Mouse (Mus musculus) liver, embryonic 15.5 days (tissue): ENCODE results near the gene Traf3. TPM values are rescaled to one million over a fixed set of nuclear protein-coding genes. Genes with fewer than 3 reads are reported as not detected.

Experiments used
- ATAC-seq: fragments of 200-750 bp; cut with Nextera tagmentation; 2 replicates; pipeline ENCODE4 v1.8.0; 2017; ENCODE audit warnings: moderate number of reproducible peaks, mild to moderate bottlenecking, moderate library complexity; ENCODE audit not compliant: insufficient read depth
- H3K27ac ChIP-seq: fragments of 300-500 bp; sonication (generic); replicated peaks from 2 replicates; pipeline ENCODE4 v1.5.1; 2015; ENCODE audit warnings: mild to moderate bottlenecking, inconsistent platforms
- H3K27me3 ChIP-seq: fragments of 300-500 bp; sonication (generic); 2 replicates; pipeline ENCODE4 v1.6.1; 2015; ENCODE audit warnings: mild to moderate bottlenecking, inconsistent platforms
- H3K36me3 ChIP-seq: fragments of 300-500 bp; sonication (generic); replicated peaks from 2 replicates; pipeline ENCODE4 v1.6.1; 2015; ENCODE audit warnings: moderate library complexity, mild to moderate bottlenecking, inconsistent platforms
- H3K4me1 ChIP-seq: fragments of 300-500 bp; sonication (generic); replicated peaks from 2 replicates; pipeline ENCODE4 v1.6.1; 2015; ENCODE audit warnings: inconsistent platforms
- H3K4me2 ChIP-seq: fragments of 300-500 bp; sonication (generic); 2 replicates; pipeline ENCODE4 v1.6.1; 2015; ENCODE audit warnings: moderate library complexity, mild to moderate bottlenecking, inconsistent platforms
- H3K4me3 ChIP-seq: fragments of 300-500 bp; sonication (generic); replicated peaks from 2 replicates; pipeline ENCODE4 v1.5.1; 2015; ENCODE audit warnings: mild to moderate bottlenecking, inconsistent platforms
- H3K9ac ChIP-seq: fragments of 300-500 bp; sonication (generic); 2 replicates; pipeline ENCODE4 v1.6.1; 2015; ENCODE audit warnings: moderate library complexity, mild to moderate bottlenecking, inconsistent platforms
- H3K9me3 ChIP-seq: fragments of 300-500 bp; sonication (generic); replicated peaks from 2 replicates; pipeline ENCODE4 v1.6.1; 2016; ENCODE audit warnings: inconsistent platforms
- WGBS: fragments of 180-500 bp; shearing (Covaris S2); methylation state at CpG from one replicate; pipeline ENCODE4 v1.1.7; 2015; ENCODE audit warnings: mixed read lengths; ENCODE audit not compliant: insufficient replicate concordance; 5-methylcytosine and 5-hydroxymethylcytosine counted together
- polyA plus RNA-seq: library from polyadenylated mRNA; unstranded; fragments of >200 nt; fragmentation: Nextera tagmentation; extraction: Ambion mirVana; gene quantifications from 2 replicates; pipeline ENCODE4 v1.2.1, GENCODE M21; 2015

Gene Traf3
- polyA plus RNA-seq, 1 experiment from 2014 or later = 2.3 TPM

DNA sequence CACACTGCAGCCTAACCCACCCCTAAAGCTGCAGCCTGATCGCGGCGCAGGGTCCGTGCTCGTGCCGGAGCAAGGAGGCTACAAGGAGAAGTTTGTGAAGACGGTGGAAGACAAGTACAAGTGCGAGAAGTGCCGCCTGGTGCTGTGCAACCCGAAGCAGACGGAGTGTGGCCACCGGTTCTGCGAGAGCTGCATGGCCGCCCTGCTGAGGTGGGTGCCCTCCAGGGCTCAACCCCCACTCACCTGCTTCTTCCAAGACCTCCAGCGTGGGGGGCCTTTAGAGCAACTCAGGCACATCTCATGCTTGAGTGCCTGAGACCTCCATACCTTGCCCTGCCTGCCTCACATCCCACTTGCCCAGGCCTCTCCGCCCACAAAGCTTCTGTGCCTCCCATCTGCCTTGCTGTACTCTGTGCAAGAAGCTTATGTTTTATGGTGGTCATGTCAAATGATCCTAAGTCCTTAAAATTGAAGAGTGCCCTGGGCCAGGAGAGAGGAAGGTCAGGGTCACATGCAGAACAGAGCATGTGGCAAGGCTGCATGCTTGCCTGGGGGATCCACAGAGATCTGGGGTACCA is 71.5 kb downstream of the Traf3 start:
- no peaks in the 10 kb centered on the region for H3K27me3 ChIP-seq
- H3K36me3 ChIP-seq = 0 out of 2 replicates have a peak, but pooled peaks cover 7% of the 10 kb centered on the region
- H3K27ac ChIP-seq = no peak overlapping the region
- 85% methylated on average over 16 of the region's 16 CpGs for WGBS
- H3K4me2 ChIP-seq = no peak overlapping the region
- no peaks in the 10 kb centered on the region for H3K9me3 ChIP-seq
- H3K4me3 ChIP-seq = no peak overlapping the region
- H3K9ac ChIP-seq = no peak overlapping the region
- H3K4me1 ChIP-seq = peaks cover 9% of the 10 kb centered on the region
- no peak for ATAC-seq

DNA sequence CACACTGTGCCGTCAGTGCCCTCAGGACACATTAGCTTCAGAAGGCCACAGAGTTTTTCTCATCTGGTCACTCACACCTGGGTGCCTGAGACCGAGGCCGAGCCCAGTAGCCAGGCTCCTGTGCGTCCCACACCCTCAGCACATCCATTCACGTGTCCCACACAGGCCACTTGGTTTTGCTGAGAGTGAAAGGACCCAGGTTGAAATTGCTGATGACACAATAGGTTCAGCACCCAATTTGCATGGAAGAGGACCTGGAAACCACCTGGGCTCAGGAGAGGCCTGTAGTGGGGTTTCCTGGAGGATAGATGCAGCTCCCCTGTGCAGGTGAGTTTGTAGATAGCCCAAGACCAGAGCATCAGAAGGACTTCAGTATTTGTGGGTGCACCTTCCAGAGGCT is 72.2 kb downstream of the Traf3 start:
- ATAC-seq = no peak
- Histone ChIP-seq H3K9me3 (no peaks in the 10 kb centered on the region), H3K4me1 (peaks cover 9% of the 10 kb centered on the region), H3K27me3 (no peaks in the 10 kb centered on the region), H3K27ac (no peak overlapping the region), H3K9ac (no peak overlapping the region), H3K4me3 (no peak overlapping the region), H3K4me2 (no peak overlapping the region), H3K36me3 (peaks cover 7% of the 10 kb centered on the region; the same call in 1 of the 2 replicates)
- 74% methylated on average over 5 of the region's 5 CpGs for WGBS

DNA sequence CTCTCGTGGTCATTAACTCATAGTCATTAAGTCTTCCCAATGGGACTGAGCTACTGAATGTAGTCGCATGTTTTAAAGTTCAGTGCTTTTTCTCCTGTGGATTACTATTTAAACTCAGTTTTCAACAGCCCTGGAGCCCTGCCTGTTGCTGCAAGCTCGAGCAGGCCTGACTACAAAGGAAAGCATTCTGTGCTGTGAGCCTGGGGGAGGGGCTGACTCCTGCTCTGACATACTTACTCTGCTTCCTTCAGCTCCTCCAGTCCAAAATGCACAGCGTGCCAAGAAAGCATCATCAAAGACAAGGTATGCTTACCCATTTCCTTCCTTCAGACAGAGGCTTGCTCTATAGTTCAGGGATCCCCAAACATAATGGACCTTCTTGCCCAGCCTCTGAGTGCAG is 72.6 kb downstream of the Traf3 start:
- Histone ChIP-seq H3K36me3 (peaks cover 9% of the 10 kb centered on the region; the same call in 1 of the 2 replicates), H3K4me3 (no peak overlapping the region), H3K9me3 (no peaks in the 10 kb centered on the region), H3K4me2 (no peak overlapping the region), H3K9ac (no peak overlapping the region), H3K27ac (no peak overlapping the region), H3K27me3 (no peaks in the 10 kb centered on the region), H3K4me1 (peaks cover 6% of the 10 kb centered on the region)
- no peak for ATAC-seq
- WGBS = 60% methylated on average over 4 of the region's 4 CpGs

DNA sequence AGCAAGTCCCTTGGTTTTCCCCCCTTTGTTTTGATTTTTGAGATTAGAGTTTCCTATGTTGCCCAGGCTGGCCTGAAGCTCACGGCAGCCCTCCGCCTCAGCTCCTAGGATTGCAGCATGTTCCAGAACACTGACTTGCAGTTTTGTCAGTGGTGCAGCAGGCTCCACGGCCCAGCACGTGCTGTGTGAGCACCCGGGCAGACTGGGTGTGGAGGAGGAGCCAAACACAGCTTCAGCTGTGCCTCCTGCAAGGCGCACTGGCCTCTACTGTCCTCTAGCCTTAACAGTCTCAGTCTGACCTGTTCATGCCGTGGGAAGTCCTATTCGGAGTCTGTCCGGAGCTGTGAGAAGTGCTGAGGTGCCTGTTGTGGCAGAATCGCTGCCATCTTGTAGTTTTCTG is 73.8 kb downstream of the Traf3 start:
- no peak overlapping the region for H3K4me3 ChIP-seq
- ATAC-seq = no peak
- no peak overlapping the region for H3K4me2 ChIP-seq
- H3K9ac ChIP-seq = no peak overlapping the region
- no peaks in the 10 kb centered on the region for H3K27me3 ChIP-seq
- WGBS = 81% methylated on average over 10 of the region's 10 CpGs
- H3K27ac ChIP-seq = no peak overlapping the region
- H3K4me1 ChIP-seq = no peaks in the 10 kb centered on the region
- H3K36me3 ChIP-seq = peaks cover 14% of the 10 kb centered on the region; the same call in 1 of the 2 replicates
- no peaks in the 10 kb centered on the region for H3K9me3 ChIP-seq

DNA sequence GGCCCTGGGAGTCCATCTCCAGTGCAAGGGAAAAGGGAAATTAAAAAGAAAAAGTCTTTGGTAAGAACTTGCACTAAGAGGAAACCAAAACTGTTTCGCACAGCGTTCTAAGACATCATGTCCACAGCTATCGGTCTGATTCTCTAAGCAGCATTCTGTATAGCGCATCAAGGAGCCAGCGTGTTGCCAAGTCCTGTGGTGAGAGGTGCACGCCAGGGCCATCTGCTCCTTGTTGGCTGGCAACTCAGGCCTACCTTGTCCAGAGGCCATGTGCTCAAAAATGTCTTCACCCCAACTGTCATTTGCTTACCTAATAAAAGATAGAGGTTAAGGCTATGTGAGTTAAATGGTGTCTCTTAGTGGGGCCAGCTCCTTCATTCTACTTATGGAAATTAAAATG is 75.7 kb downstream of the Traf3 start:
- WGBS = 86% methylated on average over 6 of the region's 6 CpGs
- Histone ChIP-seq H3K27me3 (no peaks in the 10 kb centered on the region), H3K9ac (no peak overlapping the region), H3K4me3 (no peak overlapping the region), H3K27ac (no peak overlapping the region), H3K9me3 (no peaks in the 10 kb centered on the region), H3K4me1 (peaks cover 10% of the 10 kb centered on the region), H3K36me3 (peaks cover 14% of the 10 kb centered on the region; the same call in 1 of the 2 replicates), H3K4me2 (no peak overlapping the region)
- ATAC-seq = no peak

DNA sequence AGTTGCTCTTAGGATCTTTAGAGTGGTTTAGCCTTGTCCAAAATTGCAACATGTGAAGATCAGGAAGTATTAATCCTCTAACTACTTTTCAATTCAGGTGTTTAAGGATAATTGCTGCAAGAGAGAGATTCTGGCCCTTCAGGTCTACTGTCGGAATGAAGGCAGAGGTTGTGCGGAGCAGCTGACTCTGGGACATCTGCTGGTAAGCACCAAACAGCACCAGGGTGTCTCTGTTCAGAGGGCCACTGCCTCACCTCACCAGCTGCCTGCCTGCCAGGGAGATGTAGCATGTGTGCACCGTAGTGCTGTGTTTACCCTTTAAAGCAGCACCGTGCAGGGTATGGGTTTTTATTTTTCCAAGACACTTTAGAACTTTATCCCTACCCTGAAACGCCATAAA is 76.2 kb downstream of the Traf3 start:
- Histone ChIP-seq H3K27ac (no peak overlapping the region), H3K27me3 (no peaks in the 10 kb centered on the region), H3K36me3 (peaks cover 14% of the 10 kb centered on the region; the same call in 1 of the 2 replicates), H3K4me1 (peaks cover 15% of the 10 kb centered on the region), H3K9me3 (no peaks in the 10 kb centered on the region), H3K4me2 (no peak overlapping the region), H3K4me3 (no peak overlapping the region), H3K9ac (no peak overlapping the region)
- WGBS = 83% methylated on average over 5 of the region's 5 CpGs
- ATAC-seq = no peak

DNA sequence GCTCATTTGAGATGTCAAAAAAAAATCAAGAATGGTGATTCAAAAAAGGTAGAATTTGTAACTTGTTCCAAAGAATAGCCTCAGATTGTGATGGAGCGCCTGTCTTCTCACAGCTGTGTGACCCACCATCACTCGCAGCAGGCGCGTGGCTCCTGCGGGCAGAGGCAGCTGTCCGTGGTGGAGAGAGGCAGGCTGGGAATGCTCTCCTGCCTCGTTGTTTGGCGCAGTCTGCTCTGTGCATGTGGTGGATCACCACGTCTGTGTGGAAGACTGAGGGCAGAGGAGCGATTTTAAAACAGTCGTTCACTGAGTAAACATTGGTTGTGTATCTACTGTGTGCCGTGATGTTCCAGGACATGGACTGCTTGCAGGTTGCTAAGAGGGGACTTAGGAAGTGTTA is 77.6 kb downstream of the Traf3 start:
- H3K4me1 ChIP-seq = peaks cover 22% of the 10 kb centered on the region
- H3K27ac ChIP-seq = no peak overlapping the region
- no peak overlapping the region for H3K9ac ChIP-seq
- WGBS = 81% methylated on average over 12 of the region's 12 CpGs
- H3K4me3 ChIP-seq = no peak overlapping the region
- H3K36me3 ChIP-seq = peaks cover 15% of the 10 kb centered on the region
- ATAC-seq = no peak
- H3K4me2 ChIP-seq = no peak overlapping the region
- no peaks in the 10 kb centered on the region for H3K27me3 ChIP-seq
- H3K9me3 ChIP-seq = no peaks in the 10 kb centered on the region

DNA sequence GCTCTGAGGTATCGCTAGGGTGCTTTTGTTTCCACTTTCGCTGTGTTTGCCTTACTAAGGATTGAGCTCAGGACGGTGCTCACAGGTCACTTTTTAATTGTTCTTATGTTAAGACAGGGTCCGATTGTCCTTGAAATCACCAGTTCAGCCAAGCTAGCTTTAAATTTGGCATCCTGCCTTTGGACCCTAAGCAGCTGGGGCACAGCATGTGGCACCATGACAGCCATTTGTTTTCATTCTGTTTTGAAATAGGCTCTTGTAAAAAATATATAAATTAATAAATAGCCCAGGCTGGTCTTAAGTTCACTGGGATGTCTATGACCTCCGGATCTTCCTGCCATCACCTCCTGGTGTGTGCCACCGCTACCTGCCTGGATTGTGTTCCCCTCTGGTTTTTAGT is 78.9 kb downstream of the Traf3 start:
- ATAC-seq = no peak
- H3K4me3 ChIP-seq = no peak overlapping the region
- no peak overlapping the region for H3K4me2 ChIP-seq
- peaks cover 22% of the 10 kb centered on the region for H3K4me1 ChIP-seq
- H3K27me3 ChIP-seq = no peaks in the 10 kb centered on the region
- H3K9ac ChIP-seq = no peak overlapping the region
- no peak overlapping the region for H3K27ac ChIP-seq
- no peaks in the 10 kb centered on the region for H3K9me3 ChIP-seq
- peaks cover 15% of the 10 kb centered on the region for H3K36me3 ChIP-seq
- WGBS = 87% methylated on average over 6 of the region's 6 CpGs

DNA sequence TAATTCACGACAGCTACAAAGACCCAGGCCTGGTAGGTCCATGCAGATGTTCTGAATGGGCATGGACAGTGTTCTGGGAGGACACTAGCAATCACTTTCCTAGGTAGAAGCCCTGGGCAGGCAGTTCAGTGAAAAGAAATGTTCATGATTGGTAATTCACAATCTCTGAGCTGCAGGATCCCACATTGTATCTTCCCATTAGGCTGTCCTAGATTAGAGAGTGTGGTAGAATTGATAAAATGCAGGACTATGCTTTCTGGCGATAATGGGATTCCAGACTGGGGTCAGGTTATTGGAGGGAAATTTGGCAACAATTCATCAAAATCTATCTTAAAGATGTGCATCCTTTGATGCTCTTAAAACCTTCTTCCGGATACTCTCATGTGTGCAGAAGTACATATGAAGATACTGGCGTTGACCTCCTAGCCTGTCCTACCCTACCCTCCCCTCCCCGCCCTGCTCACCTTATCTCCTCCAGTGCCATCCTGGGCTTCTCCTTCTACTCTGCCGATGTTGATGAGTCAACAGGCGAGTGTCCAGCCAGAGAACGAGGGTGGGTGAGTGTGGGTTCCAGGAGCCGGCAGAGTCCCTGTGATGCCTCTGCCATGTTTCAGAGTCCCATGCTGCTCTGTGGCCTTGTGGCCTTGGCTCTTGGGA is 80.8 kb downstream of the Traf3 start:
- whole genome bisulfite sequencing = 35% methylated on average over 9 of the region's 9 CpGs
- H3K27ac ChIP-seq = no peak overlapping the region
- H3K4me2 ChIP-seq = peak overlapping the region; percentile 39
- peaks cover 20% of the 10 kb centered on the region for H3K36me3 ChIP-seq
- H3K9ac ChIP-seq = no peak overlapping the region
- H3K4me1 ChIP-seq = peaks cover 22% of the 10 kb centered on the region
- no peaks in the 10 kb centered on the region for H3K27me3 ChIP-seq
- no peaks in the 10 kb centered on the region for H3K9me3 ChIP-seq
- ATAC-seq = peak; percentile 87
- H3K4me3 ChIP-seq = no peak overlapping the region

DNA sequence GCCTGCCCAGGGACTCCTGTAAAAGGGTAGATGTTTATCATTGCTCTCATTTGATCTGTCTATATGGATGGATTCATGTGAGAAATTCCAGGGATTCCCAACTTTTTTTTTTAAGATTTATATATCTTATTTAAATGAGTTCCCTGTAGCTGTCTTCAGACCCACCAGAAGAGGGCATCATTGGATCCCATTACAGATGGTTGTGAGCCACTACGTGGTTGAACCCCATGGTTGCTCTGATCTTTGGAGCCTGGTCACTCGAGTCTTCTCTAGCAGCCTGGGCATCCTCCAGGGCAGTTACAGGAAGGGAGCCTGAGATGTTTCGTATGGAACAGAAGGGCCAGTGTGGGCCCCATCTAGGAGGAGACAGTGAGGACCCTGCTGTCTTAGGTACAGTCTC is 82.9 kb downstream of the Traf3 start:
- Histone ChIP-seq H3K4me2 (no peak overlapping the region), H3K9ac (no peak overlapping the region), H3K27ac (no peak overlapping the region), H3K36me3 (peaks cover 12% of the 10 kb centered on the region), H3K9me3 (no peaks in the 10 kb centered on the region), H3K27me3 (no peaks in the 10 kb centered on the region), H3K4me3 (no peak overlapping the region), H3K4me1 (peaks cover 22% of the 10 kb centered on the region)
- no peak for ATAC-seq
- 48% methylated on average over 3 of the region's 3 CpGs for WGBS

DNA sequence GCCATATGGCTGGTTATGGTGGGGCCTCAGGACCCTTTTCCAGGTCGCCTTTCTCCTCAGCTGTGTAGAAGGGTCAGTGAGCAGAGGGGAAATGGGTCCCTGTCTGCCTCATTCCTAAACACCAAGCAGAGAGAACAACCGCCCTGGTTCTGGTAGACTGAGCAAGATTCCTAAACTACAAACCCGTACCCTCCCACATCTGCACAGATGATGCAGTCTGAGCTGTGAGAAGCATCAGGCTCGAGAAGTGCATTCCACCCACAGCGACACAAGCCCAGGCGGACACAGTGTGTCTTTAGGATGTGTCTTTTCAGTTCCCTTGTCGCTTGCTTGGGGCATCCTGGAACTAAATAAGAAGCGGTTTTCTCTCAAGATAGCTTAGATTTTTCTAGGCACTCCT is 83.9 kb downstream of the Traf3 start:
- Histone ChIP-seq H3K27me3 (no peaks in the 10 kb centered on the region), H3K9me3 (no peaks in the 10 kb centered on the region), H3K4me3 (no peak overlapping the region), H3K9ac (no peak overlapping the region), H3K36me3 (peaks cover 10% of the 10 kb centered on the region; the same call in 1 of the 2 replicates), H3K4me1 (peaks cover 22% of the 10 kb centered on the region), H3K4me2 (no peak overlapping the region), H3K27ac (no peak overlapping the region)
- 79% methylated on average over 8 of the region's 8 CpGs for WGBS
- ATAC-seq = no peak

DNA sequence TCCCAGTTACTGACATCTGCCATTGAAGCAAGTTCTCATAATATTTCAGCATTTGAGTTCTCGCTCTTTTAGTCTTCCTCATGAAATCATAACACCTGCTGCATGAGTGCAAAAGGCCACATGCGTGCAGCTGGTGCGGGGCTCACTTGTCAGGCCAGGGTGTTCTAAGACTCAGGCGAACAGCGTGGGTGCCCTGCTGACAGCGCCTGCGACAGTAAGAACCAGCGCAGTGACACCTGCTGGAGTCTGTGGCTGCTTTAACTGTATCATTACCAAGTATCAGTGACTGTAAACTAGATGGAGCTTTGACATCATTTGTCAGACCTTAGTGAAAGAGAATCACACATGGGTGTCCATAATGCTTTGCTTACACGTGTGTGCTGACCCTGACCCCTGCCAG is 85.1 kb downstream of the Traf3 start:
- H3K27me3 ChIP-seq = no peaks in the 10 kb centered on the region
- no peak overlapping the region for H3K9ac ChIP-seq
- no peak overlapping the region for H3K4me2 ChIP-seq
- peaks cover 19% of the 10 kb centered on the region for H3K36me3 ChIP-seq
- no peak for ATAC-seq
- no peak overlapping the region for H3K27ac ChIP-seq
- H3K4me3 ChIP-seq = no peak overlapping the region
- H3K4me1 ChIP-seq = peaks cover 19% of the 10 kb centered on the region
- 76% methylated on average over 9 of the region's 9 CpGs for WGBS
- H3K9me3 ChIP-seq = no peaks in the 10 kb centered on the region
